Mouse (Mus musculus) testis, adult 2 months (tissue): ENCODE data around the gene Gm21885. TPM values are rescaled to one million over a fixed set of nuclear protein-coding genes. Genes with fewer than 3 reads are reported as not detected.
A peak's percentile ranks its signal among the peaks of the same experiment; 100 is the strongest.
"Not testable (repeated sequence)": the region's sequence is repeated elsewhere in the genome, so short reads cannot be mapped to it uniquely, and the experiment has no call there.

Experiments used
- H3K27ac ChIP-seq: fragments of 200-500 bp; 2 replicates; pipeline ENCODE4 v1.5.1; 2012; ENCODE audit warnings: low read depth, low read length; ENCODE audit not compliant: control insufficient read depth, insufficient read depth
- H3K27me3 ChIP-seq: fragments of 200-500 bp; 2 replicates; pipeline ENCODE4 v1.6.1; 2012; ENCODE audit warnings: mild to moderate bottlenecking, low read length, moderate library complexity; ENCODE audit not compliant: control insufficient read depth, insufficient read depth
- H3K36me3 ChIP-seq: fragments of 200-500 bp; 2 replicates; pipeline ENCODE4 v1.6.1; 2012; ENCODE audit warnings: mild to moderate bottlenecking, low read length; ENCODE audit not compliant: control insufficient read depth, insufficient read depth
- H3K4me1 ChIP-seq: fragments of 200-500 bp; 2 replicates; pipeline ENCODE4 v1.6.1; 2012; ENCODE audit warnings: low read length; ENCODE audit not compliant: control insufficient read depth, insufficient read depth
- H3K4me3 ChIP-seq: fragments of 200-500 bp; 2 replicates; pipeline ENCODE4 v1.5.1; 2012; ENCODE audit warnings: low read depth, mild to moderate bottlenecking, low read length, moderate library complexity, mixed read lengths; ENCODE audit not compliant: control insufficient read depth
- CTCF ChIP-seq: fragments of 200-500 bp; IDR thresholded peaks from 2 replicates; pipeline ENCODE4 v1.5.1; 2012; ENCODE audit warnings: low read depth, mild to moderate bottlenecking, inconsistent platforms, low read length, moderate library complexity; ENCODE audit not compliant: control insufficient read depth, insufficient read depth, insufficient replicate concordance
- POLR2A ChIP-seq: fragments of 200-500 bp; IDR thresholded peaks from 2 replicates; pipeline ENCODE4 v1.6.1; 2012; ENCODE audit warnings: low read depth, mild to moderate bottlenecking, inconsistent platforms, low read length, moderate library complexity; ENCODE audit not compliant: control insufficient read depth
- polyA plus RNA-seq: library from polyadenylated mRNA; depleted of rRNA; stranded (reverse); fragments of >200 nt; gene quantifications from 2 replicates; pipeline ENCODE4 v1.2.3, GENCODE M21; 2012

The Gm21885 gene
- polyA plus RNA-seq, 1 experiment: not detected

DNA sequence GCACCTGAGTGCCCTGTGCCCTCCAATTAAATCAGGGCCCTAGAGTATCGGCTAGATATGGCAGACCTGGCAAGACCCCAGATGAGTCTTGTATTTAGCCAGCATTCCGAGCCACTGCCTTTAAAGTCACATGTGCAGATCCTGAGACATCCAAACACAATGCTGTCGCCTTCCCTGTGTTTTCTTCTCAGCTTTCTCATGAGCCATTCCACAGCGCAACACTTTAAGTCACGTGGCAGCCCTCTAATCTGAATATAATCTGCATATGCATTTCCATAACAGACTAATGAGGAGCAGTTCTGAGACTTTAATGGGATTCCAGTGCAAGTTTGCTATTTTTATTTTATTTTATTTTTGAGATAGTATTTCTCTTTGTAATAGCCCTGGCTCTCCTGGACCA lies 25.9 kb upstream of the Gm21885 start:
- Histone ChIP-seq H3K36me3 (no peaks in the 10 kb centered on the region), H3K4me1 (no peaks in the 10 kb centered on the region), H3K27ac (no peak overlapping the region), H3K27me3 (no peaks in the 10 kb centered on the region), H3K4me3 (no peak overlapping the region)
- no peak for TF ChIP-seq POLR2A
- TF ChIP-seq CTCF: no peak

DNA sequence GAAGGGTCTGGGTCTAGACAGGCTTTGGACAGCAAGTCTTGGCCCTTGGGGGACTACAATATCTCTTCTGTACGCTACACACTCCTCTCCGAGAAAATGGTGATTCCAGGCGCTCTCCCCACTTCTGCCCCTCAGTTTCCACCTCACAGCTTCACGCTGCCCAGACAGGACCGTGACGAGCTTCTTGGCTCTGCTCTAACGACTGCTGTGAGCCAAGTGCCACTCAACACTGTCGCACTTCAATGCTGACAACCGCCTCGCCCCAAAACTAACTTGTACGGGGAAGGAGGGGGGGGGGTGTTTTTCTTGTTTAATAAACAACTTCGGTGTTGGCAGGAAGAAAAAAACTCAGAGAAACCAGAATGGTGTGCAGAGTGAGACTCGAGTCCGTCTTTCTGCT lies 23.7 kb upstream of the Gm21885 start:
- Histone ChIP-seq H3K27ac (no peak overlapping the region), H3K4me1 (no peaks in the 10 kb centered on the region), H3K36me3 (no peaks in the 10 kb centered on the region), H3K27me3 (no peaks in the 10 kb centered on the region), H3K4me3 (no peak overlapping the region)
- TF ChIP-seq CTCF (no peak), POLR2A (no peak)

DNA sequence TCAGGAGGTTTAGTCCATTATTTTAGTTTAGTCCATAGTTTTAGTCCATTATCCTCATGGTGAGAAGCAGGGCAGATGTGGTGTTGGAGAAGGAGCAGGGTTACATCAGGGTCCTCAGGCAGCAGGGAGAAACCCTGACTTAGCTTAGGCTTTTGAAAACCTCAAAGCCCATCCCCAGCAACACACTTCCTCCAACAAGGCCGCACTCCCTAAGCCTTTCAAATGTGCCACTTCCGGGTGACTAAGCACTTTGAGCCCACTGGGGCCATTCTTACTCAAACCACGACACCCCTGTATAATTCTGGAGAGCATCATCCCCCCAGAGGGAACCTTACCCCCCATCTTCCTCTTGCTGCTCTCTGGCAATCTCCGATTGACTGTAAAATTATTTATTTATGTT lies 21.9 kb upstream of the Gm21885 start:
- Histone ChIP-seq H3K36me3 (no peaks in the 10 kb centered on the region), H3K4me1 (peaks cover 2% of the 10 kb centered on the region; the same call in 1 of the 2 replicates), H3K4me3 (no peak overlapping the region), H3K27ac (no peak overlapping the region), H3K27me3 (no peaks in the 10 kb centered on the region)
- TF ChIP-seq CTCF: no peak
- no peak for TF ChIP-seq POLR2A

DNA sequence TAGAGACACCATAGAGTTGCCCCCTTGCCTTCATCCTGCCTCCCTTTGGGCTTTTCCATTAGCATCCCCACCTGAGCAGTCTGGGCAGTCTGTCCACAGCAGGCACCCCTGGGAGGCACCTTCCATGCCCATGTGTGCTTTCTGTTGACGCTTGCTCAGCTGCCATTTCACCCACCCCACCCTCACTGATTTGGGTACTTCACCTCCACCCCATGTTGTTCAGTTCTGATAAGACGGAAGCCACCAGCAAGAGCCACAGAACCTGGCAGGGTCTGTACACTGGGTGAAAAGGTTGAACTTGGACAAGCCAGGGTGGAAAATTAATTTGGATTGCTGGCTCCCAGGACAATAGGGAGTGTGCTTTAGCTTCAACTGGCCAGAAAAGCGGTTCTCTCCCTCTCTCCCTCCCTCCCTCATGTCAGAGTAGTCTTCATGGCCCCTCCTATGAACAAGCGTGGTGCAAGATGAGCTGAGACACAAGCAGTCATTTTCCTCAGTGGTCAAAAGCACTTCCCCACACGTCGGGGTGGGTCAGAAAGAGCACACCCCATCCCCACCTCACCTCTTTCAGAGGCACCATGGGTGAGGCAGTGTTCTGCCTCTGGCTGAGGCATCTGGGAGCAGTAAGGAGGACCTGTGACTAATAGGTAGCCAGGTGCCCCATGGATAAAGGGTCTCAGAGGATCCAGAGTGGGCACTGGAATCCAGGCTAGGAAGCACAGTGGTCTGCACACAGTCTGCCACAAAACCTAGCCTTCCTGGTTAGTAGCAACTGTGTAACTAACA lies 19.9 kb upstream of the Gm21885 start:
- Histone ChIP-seq H3K36me3 (no peaks in the 10 kb centered on the region), H3K27me3 (no peaks in the 10 kb centered on the region), H3K27ac (no peak overlapping the region), H3K4me3 (no peak overlapping the region), H3K4me1 (peaks cover 7% of the 10 kb centered on the region)
- no peak for TF ChIP-seq CTCF
- TF ChIP-seq POLR2A: no peak

DNA sequence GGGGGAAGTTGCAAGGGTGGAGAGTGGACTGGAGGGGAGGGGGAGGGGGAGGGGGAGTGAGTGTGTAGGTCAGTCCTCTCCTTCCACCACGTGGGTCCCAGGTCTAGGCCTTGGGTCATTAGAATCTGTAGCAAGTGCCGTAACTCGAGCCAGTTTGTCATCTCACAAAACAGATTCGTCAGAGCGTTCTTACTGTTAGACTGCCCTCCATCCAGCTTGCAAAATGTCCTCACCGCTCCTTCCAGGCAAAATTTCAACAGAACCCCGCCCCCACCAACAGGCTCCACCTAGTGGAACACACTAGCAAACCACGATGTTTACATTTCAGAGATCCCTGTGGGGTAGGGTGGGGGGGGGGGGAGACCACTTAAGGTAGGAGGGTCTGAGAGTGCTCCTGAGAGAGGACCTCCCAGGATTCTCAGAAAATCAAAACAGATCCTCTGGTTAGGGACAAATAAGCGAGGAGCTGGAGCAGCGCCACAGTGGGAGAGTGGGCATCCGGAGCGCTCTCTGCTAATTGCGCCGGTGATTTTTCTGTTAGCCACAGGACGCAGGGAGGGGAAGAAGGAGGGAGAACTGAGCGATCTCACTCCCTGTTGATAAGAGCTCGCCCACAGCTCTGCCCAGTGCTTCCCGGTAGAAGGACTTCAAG lies 16.4 kb upstream of the Gm21885 start:
- Histone ChIP-seq H3K27ac (no peak overlapping the region), H3K27me3 (no peaks in the 10 kb centered on the region), H3K36me3 (no peaks in the 10 kb centered on the region), H3K4me3 (no peak overlapping the region), H3K4me1 (peaks cover 7% of the 10 kb centered on the region)
- TF ChIP-seq CTCF (no peak), POLR2A (0 out of 2 replicates have a peak, but pooled peaks have one; percentile 40)

DNA sequence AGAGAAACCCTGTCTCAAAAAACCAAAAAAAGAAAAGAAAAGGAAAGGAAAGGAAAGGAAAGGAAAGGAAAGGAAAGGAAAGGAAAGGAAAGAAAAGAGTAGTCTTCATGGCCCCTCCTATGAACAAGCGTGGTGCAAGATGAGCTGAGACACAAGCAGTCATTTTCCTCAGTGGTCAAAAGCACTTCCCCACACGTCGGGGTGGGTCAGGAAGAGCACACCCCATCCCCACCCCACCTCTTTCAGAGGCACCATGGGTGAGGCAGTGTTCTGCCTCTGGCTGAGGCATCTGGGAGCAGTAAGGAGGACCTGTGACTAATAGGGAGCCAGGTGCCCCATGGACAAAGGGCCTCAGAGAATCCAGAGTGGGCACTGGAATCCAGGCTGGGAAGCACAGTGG lies 15.5 kb upstream of the Gm21885 start:
- H3K4me1 ChIP-seq, H3K36me3 ChIP-seq, H3K27ac ChIP-seq, H3K4me3 ChIP-seq, H3K27me3 ChIP-seq: not testable (repeated sequence)

DNA sequence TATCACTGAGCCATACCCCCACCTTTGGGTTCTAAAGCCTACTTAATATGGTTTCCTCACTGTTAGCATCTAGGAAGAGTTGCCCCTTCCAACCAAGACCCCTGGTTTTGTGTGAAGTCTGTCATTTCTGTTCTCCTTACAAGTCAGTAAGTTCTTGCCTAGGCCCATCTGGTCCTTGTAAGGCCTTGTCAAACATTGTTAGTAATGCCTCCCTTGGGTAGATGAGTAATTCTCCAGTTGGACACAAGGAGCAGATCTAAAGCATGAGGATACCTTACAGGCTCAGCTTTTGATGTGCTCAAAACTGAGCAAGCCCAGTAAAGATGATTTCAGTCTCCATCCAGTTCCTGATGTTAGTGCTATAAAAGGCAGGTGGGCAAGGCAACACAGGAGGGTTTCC lies 12.9 kb upstream of the Gm21885 start:
- Histone ChIP-seq H3K36me3 (no peaks in the 10 kb centered on the region), H3K27me3 (no peaks in the 10 kb centered on the region), H3K4me1 (peaks cover 7% of the 10 kb centered on the region), H3K4me3 (no peak overlapping the region), H3K27ac (no peak overlapping the region)
- TF ChIP-seq CTCF (no peak), POLR2A (no peak)

DNA sequence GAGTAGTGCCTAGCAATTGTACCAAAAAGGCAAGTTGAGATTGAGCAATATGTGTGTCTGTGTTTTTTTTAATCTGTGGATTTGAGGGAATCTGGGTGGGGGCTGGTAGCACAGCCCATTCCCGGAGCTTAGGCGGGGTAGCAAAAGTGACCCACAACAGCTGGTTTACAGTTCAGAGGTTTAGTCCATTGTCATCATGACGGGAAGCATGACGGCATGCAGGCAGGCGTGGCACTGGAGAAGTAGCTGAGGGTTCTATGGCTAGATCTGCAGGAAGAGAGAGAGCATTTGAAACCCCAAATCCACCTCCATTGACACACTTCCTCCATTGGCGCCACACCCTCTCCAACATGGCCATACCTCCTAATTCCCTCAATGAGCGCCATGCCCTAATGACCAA lies 11.8 kb upstream of the Gm21885 start:
- no peak for TF ChIP-seq CTCF
- TF ChIP-seq POLR2A: no peak
- H3K27me3 ChIP-seq: no peaks in the 10 kb centered on the region
- no peak overlapping the region for H3K27ac ChIP-seq
- H3K4me1 ChIP-seq: peaks cover 5% of the 10 kb centered on the region
- no peak overlapping the region for H3K4me3 ChIP-seq
- H3K36me3 ChIP-seq: no peaks in the 10 kb centered on the region
